Mouse (Mus musculus) activated CD4-positive, CD25-positive, alpha-beta regulatory T cell, adult 9 weeks (primary cell): ENCODE results near the gene Togaram2. TPM values are rescaled to one million over a fixed set of nuclear protein-coding genes. Genes with fewer than 3 reads are reported as not detected.

Experiments used
- polyA plus RNA-seq: library from polyadenylated mRNA; unstranded; fragments of 100-300 nt; shearing (Covaris generic); gene quantifications from one replicate; pipeline ENCODE4 v1.2.1, GENCODE M21; 2017

Togaram2 gene
- polyA plus RNA-seq = not detected

GRCm38 (mm10) chr17:71673092-71673491, at the start of gene Togaram2:
Gene Togaram2, plus strand, starts transcription at chr17:71673261.

GRCm38 (mm10) chr17:71752831-71753230, 79.8 kb downstream of the Togaram2 start, which contains the start of gene Pcare:
Gene Pcare, minus strand, starts transcription at chr17:71752894.

GRCm38 (mm10) chr17:71768173-71768572, 95.1 kb downstream of the Togaram2 start, which contains the start of gene Clip4:
Gene Clip4, plus strand, starts transcription at chr17:71768473.

Other genes with a start within 250 kb of the Togaram2 start
- gene Gm4707, start 213.3 kb upstream of the Togaram2 start, polyA plus RNA-seq = 2.4 TPM
- gene Smchd1, start 197.9 kb upstream of the Togaram2 start, polyA plus RNA-seq = 99.6 TPM
- gene Ndc80, start 146.4 kb upstream of the Togaram2 start, polyA plus RNA-seq = 14.7 TPM
- 0.32 TPM for gene Spdya, start 121.2 kb upstream of the Togaram2 start, polyA plus RNA-seq
- gene Wdr43, start 57.4 kb upstream of the Togaram2 start, polyA plus RNA-seq = 134 TPM
- not detected for gene Pcare, start 79.6 kb downstream of the Togaram2 start, polyA plus RNA-seq
- gene Clip4, start 95.2 kb downstream of the Togaram2 start, polyA plus RNA-seq = not detected